Mouse (Mus musculus): ENCODE data around the gene Cep55. TPM values are rescaled to one million over a fixed set of nuclear protein-coding genes. Genes with fewer than 3 reads are reported as not detected.

The Cep55 gene
- polyA plus RNA-seq, 1 experiment from 2014 or later, result 28.1 TPM

DNA sequence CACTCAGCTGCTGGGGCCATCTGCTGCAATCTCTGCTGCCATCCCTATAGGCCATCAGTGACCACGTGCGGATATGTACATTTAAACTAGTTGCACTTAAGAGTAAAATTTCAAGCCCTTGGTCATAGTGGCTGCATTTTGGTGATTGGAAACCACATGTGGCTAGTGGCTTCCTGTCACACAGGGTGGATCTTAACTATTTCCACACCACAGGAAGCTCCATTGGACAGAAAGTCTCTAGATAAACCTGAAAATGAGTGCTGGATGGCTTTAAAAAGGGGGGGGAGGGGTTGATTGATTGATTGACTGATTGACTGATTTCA, 21.1 kb upstream of the Cep55 start:
- no peak for ATAC-seq (replicated peaks; ENCODE audit: insufficient number of reproducible peaks, low FRiP score, low TSS enrichment)

DNA sequence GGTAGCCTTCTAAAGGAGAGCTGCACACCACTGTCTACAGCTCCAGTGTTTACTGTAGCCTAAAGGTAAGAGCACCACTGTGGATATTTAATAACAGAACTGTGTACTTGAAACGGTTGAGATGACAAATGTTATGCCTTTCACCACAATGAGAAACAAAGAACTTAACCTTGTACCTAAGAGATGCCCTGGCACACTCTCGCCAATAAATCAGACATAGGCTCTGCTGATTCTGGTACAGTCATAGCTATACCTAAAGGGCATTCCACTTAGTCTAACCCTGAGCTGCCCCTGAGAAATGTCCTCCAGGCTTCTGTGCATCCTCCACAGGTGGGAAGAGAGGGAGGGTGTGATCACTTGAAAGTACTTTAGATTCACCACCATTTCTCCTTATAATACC, 20.1 kb upstream of the Cep55 start:
- WGBS (ENCODE audit: insufficient replicate concordance), result 71% methylated on average over 2 of the region's 2 CpGs
- ATAC-seq (replicated peaks; ENCODE audit: insufficient number of reproducible peaks, low FRiP score, low TSS enrichment), result no peak

More for the DNA sequence above, 21.1 kb upstream of the Cep55 start:
- Histone ChIP-seq H3K9ac (ENCODE audit: low read depth, low read length) (no peak overlapping the region), H3K27me3 (ENCODE audit: control insufficient read depth, insufficient read depth, low read length) (no peaks in the 10 kb centered on the region), H3K9me3 (replicated peaks; ENCODE audit: control insufficient read depth, low read length) (no peaks in the 10 kb centered on the region), H3K4me2 (no peak overlapping the region), H3K4me1 (ENCODE audit: control insufficient read depth, insufficient read depth, low read length) (peaks cover 11% of the 10 kb centered on the region; the same call in 1 of the 2 replicates), H3K27ac (ENCODE audit: low read depth, low read length) (no peak overlapping the region), H3K36me3 (ENCODE audit: control insufficient read depth, insufficient read depth, low read length) (no peaks in the 10 kb centered on the region), H3K4me3 (ENCODE audit: low read depth, low read length) (no peak overlapping the region)
- WGBS (ENCODE audit: insufficient replicate concordance), result 82% methylated on average over 2 of the region's 2 CpGs

DNA sequence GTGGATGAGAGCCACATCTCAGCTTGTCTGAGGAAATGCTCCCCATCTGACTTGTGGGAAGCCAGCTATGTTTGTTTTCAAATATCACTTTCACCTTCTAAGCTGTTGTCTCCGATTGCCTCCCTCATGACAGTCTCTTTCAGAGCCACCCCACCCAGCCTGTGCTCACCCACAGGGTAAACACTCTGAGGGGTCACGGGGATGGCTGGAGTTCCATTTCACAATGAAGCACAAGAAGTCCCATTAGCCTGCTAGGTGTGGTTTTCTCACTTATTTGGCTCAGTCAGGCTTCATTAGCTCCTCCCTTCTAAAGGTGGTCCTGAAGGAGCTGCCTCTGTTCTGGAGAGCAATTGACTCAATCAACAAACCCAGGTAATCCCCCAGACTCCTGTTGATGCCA, 19.0 kb upstream of the Cep55 start:
- Histone ChIP-seq H3K36me3 (ENCODE audit: control insufficient read depth, insufficient read depth, low read length) (no peaks in the 10 kb centered on the region), H3K4me1 (ENCODE audit: control insufficient read depth, insufficient read depth, low read length) (0 out of 2 replicates have a peak, but pooled peaks cover 3% of the 10 kb centered on the region), H3K9ac (ENCODE audit: low read depth, low read length) (no peak overlapping the region), H3K9me3 (replicated peaks; ENCODE audit: control insufficient read depth, low read length) (no peaks in the 10 kb centered on the region), H3K27ac (ENCODE audit: low read depth, low read length) (no peak overlapping the region), H3K27me3 (ENCODE audit: control insufficient read depth, insufficient read depth, low read length) (no peaks in the 10 kb centered on the region; the same call in 1 of the 2 replicates), H3K4me3 (ENCODE audit: low read depth, low read length) (no peak overlapping the region), H3K4me2 (no peak overlapping the region)
- ATAC-seq (replicated peaks; ENCODE audit: insufficient number of reproducible peaks, low FRiP score, low TSS enrichment), result no peak
- WGBS (ENCODE audit: insufficient replicate concordance), result 61% methylated on average over 2 of the region's 2 CpGs

More for the DNA sequence above, 20.1 kb upstream of the Cep55 start:
- H3K9me3 ChIP-seq (replicated peaks; ENCODE audit: control insufficient read depth, low read length), result no peaks in the 10 kb centered on the region
- H3K4me3 ChIP-seq (ENCODE audit: low read depth, low read length), result no peak overlapping the region
- H3K9ac ChIP-seq (ENCODE audit: low read depth, low read length), result no peak overlapping the region
- no peak overlapping the region for H3K27ac ChIP-seq (ENCODE audit: low read depth, low read length)
- H3K36me3 ChIP-seq (ENCODE audit: control insufficient read depth, insufficient read depth, low read length), result no peaks in the 10 kb centered on the region
- peaks cover 11% of the 10 kb centered on the region; the same call in 1 of the 2 replicates for H3K4me1 ChIP-seq (ENCODE audit: control insufficient read depth, insufficient read depth, low read length)
- H3K4me2 ChIP-seq, result no peak overlapping the region
- no peaks in the 10 kb centered on the region for H3K27me3 ChIP-seq (ENCODE audit: control insufficient read depth, insufficient read depth, low read length)

DNA sequence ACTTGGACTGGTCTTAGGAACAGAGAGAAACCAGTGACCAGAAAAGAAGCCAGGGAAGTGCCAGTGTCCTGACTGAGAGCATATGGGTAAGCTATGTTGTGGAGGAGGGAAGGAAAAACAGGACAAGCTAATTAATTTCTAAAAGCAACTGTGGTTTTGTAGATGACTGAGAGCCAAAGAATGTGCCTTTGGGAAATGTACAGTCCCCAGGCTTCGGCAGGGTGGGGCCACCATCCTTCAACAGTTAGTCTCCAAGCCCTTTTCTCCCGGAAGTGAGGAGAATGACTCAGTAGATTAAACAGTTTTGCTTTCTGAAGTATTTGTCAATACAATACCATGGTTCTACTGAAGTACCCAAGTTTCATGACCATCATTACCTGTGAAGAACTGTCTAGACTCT, 16.5 kb upstream of the Cep55 start:
- no peak for ATAC-seq (replicated peaks; ENCODE audit: insufficient number of reproducible peaks, low FRiP score, low TSS enrichment)
- H3K27ac ChIP-seq (ENCODE audit: low read depth, low read length), result no peak overlapping the region
- 53% methylated on average over 2 of the region's 2 CpGs for WGBS (ENCODE audit: insufficient replicate concordance)
- no peaks in the 10 kb centered on the region for H3K9me3 ChIP-seq (replicated peaks; ENCODE audit: control insufficient read depth, low read length)
- H3K9ac ChIP-seq (ENCODE audit: low read depth, low read length), result no peak overlapping the region
- no peaks in the 10 kb centered on the region; the same call in 1 of the 2 replicates for H3K27me3 ChIP-seq (ENCODE audit: control insufficient read depth, insufficient read depth, low read length)
- H3K36me3 ChIP-seq (ENCODE audit: control insufficient read depth, insufficient read depth, low read length), result no peaks in the 10 kb centered on the region
- no peak overlapping the region for H3K4me3 ChIP-seq (ENCODE audit: low read depth, low read length)
- no peak overlapping the region for H3K4me2 ChIP-seq
- 0 out of 2 replicates have a peak, but pooled peaks cover 4% of the 10 kb centered on the region for H3K4me1 ChIP-seq (ENCODE audit: control insufficient read depth, insufficient read depth, low read length)

DNA sequence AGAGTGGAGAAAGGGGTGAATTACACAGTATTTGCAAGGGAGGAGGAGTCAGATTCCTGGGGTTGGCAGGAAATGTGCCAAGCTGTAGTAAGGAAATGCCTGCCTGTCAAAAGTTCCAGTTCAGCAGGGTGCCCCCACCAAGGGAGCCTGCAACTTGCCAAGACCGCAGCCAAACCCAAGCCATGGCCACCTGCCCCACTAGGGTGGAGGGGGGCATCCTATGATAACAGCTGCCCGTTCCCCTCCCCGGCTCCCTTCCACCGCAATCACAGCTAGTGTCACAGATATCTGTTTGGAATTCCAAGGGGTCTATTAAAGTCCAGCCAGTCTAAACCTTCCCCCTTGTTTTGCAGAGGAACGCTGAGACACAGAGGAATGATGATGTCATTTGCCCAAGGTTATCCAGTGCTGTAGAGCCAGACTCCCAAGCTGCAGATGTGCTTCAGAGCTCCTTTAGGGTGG, 12.5 kb upstream of the Cep55 start:
- ATAC-seq (replicated peaks; ENCODE audit: insufficient number of reproducible peaks, low FRiP score, low TSS enrichment), result no peak

DNA sequence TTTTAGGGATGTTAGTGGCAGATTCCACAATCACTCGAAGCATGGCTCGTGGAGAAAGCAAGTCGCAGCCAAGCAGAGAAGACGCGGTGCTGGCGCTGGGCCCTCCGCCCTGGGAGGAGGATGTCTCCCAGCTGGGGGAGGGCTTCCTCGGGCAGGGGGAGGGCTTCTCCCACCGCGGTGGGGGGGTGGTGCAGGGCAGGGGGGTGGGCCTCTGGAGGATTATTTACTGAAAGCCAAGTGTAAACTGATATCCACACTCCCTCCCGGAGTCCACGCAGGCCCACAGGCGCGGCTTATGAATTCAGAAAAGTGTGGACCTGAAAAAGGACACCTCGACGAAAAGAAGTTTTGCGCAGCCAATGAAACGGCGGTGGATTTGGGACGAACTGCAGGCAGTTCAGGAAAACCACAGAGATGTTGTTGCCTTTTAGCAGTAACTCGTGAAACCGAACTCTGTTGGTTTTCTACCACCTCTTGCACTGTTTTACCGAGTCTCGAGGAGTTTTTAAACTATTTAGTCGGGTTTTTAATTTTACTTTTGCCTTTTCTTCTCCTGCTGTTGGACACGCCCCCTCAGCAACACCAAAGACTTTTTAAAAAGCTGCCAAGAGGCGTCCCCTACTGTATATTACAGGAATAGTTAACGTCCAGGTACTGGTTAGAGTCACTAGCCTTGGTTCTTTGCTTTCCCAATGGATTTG, 11.4 kb upstream of the Cep55 start, which contains the start of gene Myof:
TSS of gene Myof (minus strand) at position 297 of the 701 bp plus-strand sequence.
- Histone ChIP-seq H3K27me3 (ENCODE audit: control insufficient read depth, insufficient read depth, low read length) (no peaks in the 10 kb centered on the region; the same call in 1 of the 2 replicates), H3K36me3 (ENCODE audit: control insufficient read depth, insufficient read depth, low read length) (no peaks in the 10 kb centered on the region), H3K27ac (ENCODE audit: low read depth, low read length) (no peak within 1 kb of the TSS), H3K9ac (ENCODE audit: low read depth, low read length) (peak within 1 kb of the TSS; percentile 47), H3K9me3 (replicated peaks; ENCODE audit: control insufficient read depth, low read length) (no peaks in the 10 kb centered on the region), H3K4me1 (ENCODE audit: control insufficient read depth, insufficient read depth, low read length) (0 out of 2 replicates have a peak, but pooled peaks cover 4% of the 10 kb centered on the region), H3K4me2 (peak within 1 kb of the TSS; percentile 73), H3K4me3 (ENCODE audit: low read depth, low read length) (peak within 1 kb of the TSS; percentile 44)
- ATAC-seq (replicated peaks; ENCODE audit: insufficient number of reproducible peaks, low FRiP score, low TSS enrichment), result no peak
- under 1% methylated on average over 28 of the region's 28 CpGs for WGBS (ENCODE audit: insufficient replicate concordance)

More for the DNA sequence above, 12.5 kb upstream of the Cep55 start:
- H3K9me3 ChIP-seq (replicated peaks; ENCODE audit: control insufficient read depth, low read length), result no peaks in the 10 kb centered on the region
- no peaks in the 10 kb centered on the region for H3K36me3 ChIP-seq (ENCODE audit: control insufficient read depth, insufficient read depth, low read length)
- H3K27me3 ChIP-seq (ENCODE audit: control insufficient read depth, insufficient read depth, low read length), result no peaks in the 10 kb centered on the region; the same call in 1 of the 2 replicates
- WGBS (ENCODE audit: insufficient replicate concordance), result 15% methylated on average over 5 of the region's 5 CpGs
- 0 out of 2 replicates have a peak, but pooled peaks cover 4% of the 10 kb centered on the region for H3K4me1 ChIP-seq (ENCODE audit: control insufficient read depth, insufficient read depth, low read length)
- peak overlapping the region; percentile 73 for H3K4me2 ChIP-seq
- peak overlapping the region; percentile 44 for H3K4me3 ChIP-seq (ENCODE audit: low read depth, low read length)
- H3K27ac ChIP-seq (ENCODE audit: low read depth, low read length), result no peak overlapping the region
- peak overlapping the region; percentile 22; the same call in 1 of the 2 replicates for H3K9ac ChIP-seq (ENCODE audit: low read depth, low read length)

DNA sequence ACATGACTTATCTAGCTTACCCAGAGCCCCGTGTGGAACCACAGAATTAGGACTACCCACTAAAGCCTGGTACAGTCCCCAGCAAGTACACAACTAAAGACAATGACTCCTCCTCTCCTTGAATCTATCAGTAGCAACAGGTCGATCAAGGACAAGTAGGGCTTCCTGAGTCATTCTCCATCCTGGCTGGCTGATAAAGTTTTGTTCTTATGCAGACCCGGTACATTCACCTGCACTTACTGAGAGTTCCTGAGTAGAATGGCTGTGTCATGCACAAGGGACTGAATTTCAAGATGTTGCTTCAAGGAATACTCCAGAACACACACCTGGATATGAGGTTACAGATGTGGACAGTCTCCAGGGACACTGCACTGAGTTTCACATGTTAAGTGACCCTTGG, 9.6 kb upstream of the Cep55 start:
- no peak for ATAC-seq (replicated peaks; ENCODE audit: insufficient number of reproducible peaks, low FRiP score, low TSS enrichment)
- Histone ChIP-seq H3K27me3 (ENCODE audit: control insufficient read depth, insufficient read depth, low read length) (no peaks in the 10 kb centered on the region; the same call in 1 of the 2 replicates), H3K36me3 (ENCODE audit: control insufficient read depth, insufficient read depth, low read length) (no peaks in the 10 kb centered on the region), H3K9me3 (replicated peaks; ENCODE audit: control insufficient read depth, low read length) (no peaks in the 10 kb centered on the region), H3K4me1 (ENCODE audit: control insufficient read depth, insufficient read depth, low read length) (0 out of 2 replicates have a peak, but pooled peaks cover 4% of the 10 kb centered on the region), H3K9ac (ENCODE audit: low read depth, low read length) (no peak overlapping the region), H3K27ac (ENCODE audit: low read depth, low read length) (no peak overlapping the region), H3K4me3 (ENCODE audit: low read depth, low read length) (no peak overlapping the region), H3K4me2 (no peak overlapping the region)
- 80% methylated on average over 3 of the region's 3 CpGs for WGBS (ENCODE audit: insufficient replicate concordance)

DNA sequence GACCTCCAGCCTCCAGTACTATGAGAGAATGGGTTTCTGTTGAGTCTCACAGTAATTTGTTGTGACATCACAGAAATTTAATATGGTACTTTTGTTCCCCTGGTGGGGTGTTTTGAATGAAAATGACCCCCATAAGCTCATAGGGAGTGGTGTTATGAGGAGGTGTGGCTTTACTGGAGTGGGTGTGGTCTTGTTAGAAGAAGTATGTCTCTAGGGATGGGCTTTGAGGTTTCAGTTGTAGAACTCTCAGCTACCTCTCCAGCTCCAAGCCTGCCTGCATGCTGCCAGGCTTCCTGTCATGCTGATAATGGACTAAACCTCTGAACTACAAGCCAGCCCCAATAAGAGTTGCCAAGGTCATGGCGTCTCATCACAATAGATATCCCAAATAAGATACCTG, 5.1 kb upstream of the Cep55 start:
- H3K4me3 ChIP-seq (ENCODE audit: low read depth, low read length), result no peak overlapping the region
- no peak for ATAC-seq (replicated peaks; ENCODE audit: insufficient number of reproducible peaks, low FRiP score, low TSS enrichment)
- 79% methylated on average over 1 of the region's 1 CpGs for WGBS (ENCODE audit: insufficient replicate concordance)
- no peak overlapping the region for H3K4me2 ChIP-seq
- H3K36me3 ChIP-seq (ENCODE audit: control insufficient read depth, insufficient read depth, low read length), result no peaks in the 10 kb centered on the region
- H3K9me3 ChIP-seq (replicated peaks; ENCODE audit: control insufficient read depth, low read length), result no peaks in the 10 kb centered on the region
- H3K27me3 ChIP-seq (ENCODE audit: control insufficient read depth, insufficient read depth, low read length), result no peaks in the 10 kb centered on the region
- no peak overlapping the region for H3K9ac ChIP-seq (ENCODE audit: low read depth, low read length)
- H3K27ac ChIP-seq (ENCODE audit: low read depth, low read length), result no peak overlapping the region
- no peaks in the 10 kb centered on the region for H3K4me1 ChIP-seq (ENCODE audit: control insufficient read depth, insufficient read depth, low read length)

All from heart, embryonic 11.5 days (tissue).